Mouse (Mus musculus) lung, postnatal 36 days (tissue): ENCODE results near the gene Myl6b.
"Not testable (repeated sequence)": the region's sequence is repeated elsewhere in the genome, so short reads cannot be mapped to it uniquely, and the experiment has no call there.

ENCODE experiments used
- DNase-seq: peaks from one replicate; pipeline ENCODE4 v3.0.0; 2022; ENCODE audit warnings: mixed read lengths

The Myl6b gene

GRCm38 (mm10) chr10:128516677-128517076, 18.2 kb upstream of the Myl6b start:
- no peak for DNase-seq

- DNase-seq: no peak
Measured at GRCm38 (mm10) chr10:128516029-128516428, 17.5 kb upstream of the Myl6b start.

- no peak for DNase-seq
Measured at GRCm38 (mm10) chr10:128515044-128515443, 16.6 kb upstream of the Myl6b start.

- DNase-seq: no peak
Measured at GRCm38 (mm10) chr10:128511761-128512160, 13.3 kb upstream of the Myl6b start.

- no peak for DNase-seq
Measured at GRCm38 (mm10) chr10:128511189-128511588, 12.7 kb upstream of the Myl6b start.

- no peak for DNase-seq
Measured at GRCm38 (mm10) chr10:128510301-128510700, 11.8 kb upstream of the Myl6b start.

- peak; percentile 46 for DNase-seq
Measured at GRCm38 (mm10) chr10:128509831-128510230, 11.3 kb upstream of the Myl6b start.

GRCm38 (mm10) chr10:128509203-128509602, 10.7 kb upstream of the Myl6b start:
- DNase-seq: no peak

GRCm38 (mm10) chr10:128508260-128508659, 9.8 kb upstream of the Myl6b start:
- no peak for DNase-seq

GRCm38 (mm10) chr10:128505974-128506373, 7.5 kb upstream of the Myl6b start:
- DNase-seq: no peak

- DNase-seq: not testable (repeated sequence)
Measured at GRCm38 (mm10) chr10:128505371-128505667, 6.8 kb upstream of the Myl6b start.

- peak; percentile 71 for DNase-seq
Measured at GRCm38 (mm10) chr10:128504641-128505370, 6.3 kb upstream of the Myl6b start.

GRCm38 (mm10) chr10:128504012-128504411, 5.5 kb upstream of the Myl6b start:
- DNase-seq: no peak

- DNase-seq: no peak
Measured at GRCm38 (mm10) chr10:128503532-128503931, 5.0 kb upstream of the Myl6b start.

- peak; percentile 62 for DNase-seq
Measured at GRCm38 (mm10) chr10:128502341-128502740, 3.9 kb upstream of the Myl6b start.

GRCm38 (mm10) chr10:128499116-128499671, 709 bp upstream of the Myl6b start:
- peak; percentile 72 for DNase-seq

- no peak for DNase-seq
Measured at GRCm38 (mm10) chr10:128497134-128497737, 1.2 kb downstream of the Myl6b start.

GRCm38 (mm10) chr10:128496509-128497077, 1.9 kb downstream of the Myl6b start:
- no peak for DNase-seq

- DNase-seq: no peak
Measured at GRCm38 (mm10) chr10:128495903-128496302, 2.6 kb downstream of the Myl6b start.

GRCm38 (mm10) chr10:128495270-128495669, 3.2 kb downstream of the Myl6b start:
- DNase-seq: no peak

GRCm38 (mm10) chr10:128494667-128495245, 3.7 kb downstream of the Myl6b start:
- no peak for DNase-seq

- DNase-seq: peak; percentile 100
Measured at GRCm38 (mm10) chr10:128493695-128494666, 4.5 kb downstream of the Myl6b start, which contains the start of gene Myl6. Gene Myl6 (minus strand): TSS chr10:128494145.
